Mouse (Mus musculus) kidney, embryonic 16.5 days (tissue): ENCODE results near the gene Etfb. TPM values are rescaled to one million over a fixed set of nuclear protein-coding genes. Genes with fewer than 3 reads are reported as not detected.
"Not testable (repeated sequence)": the region's sequence is repeated elsewhere in the genome, so short reads cannot be mapped to it uniquely, and the experiment has no call there.

Source experiments
- ATAC-seq: fragments of 200-750 bp; cut with Nextera tagmentation; 2 replicates; pipeline ENCODE4 v1.8.0; 2017; ENCODE audit warnings: moderate TSS enrichment; ENCODE audit not compliant: low FRiP score, low TSS enrichment
- H3K27ac ChIP-seq: fragments of 300-500 bp; sonication (generic); 2 replicates; pipeline ENCODE4 v1.5.1; 2014; ENCODE audit warnings: low read length
- H3K27me3 ChIP-seq: fragments of 300-500 bp; sonication (generic); 2 replicates; pipeline ENCODE4 v1.6.1; 2014; ENCODE audit warnings: low read length, control low read depth, mixed read lengths; ENCODE audit not compliant: insufficient read depth
- H3K36me3 ChIP-seq: fragments of 300-500 bp; sonication (generic); 2 replicates; pipeline ENCODE4 v1.6.1; 2014; ENCODE audit warnings: low read length, control low read depth, mixed read lengths; ENCODE audit not compliant: insufficient read depth
- H3K4me1 ChIP-seq: fragments of 300-500 bp; sonication (generic); 2 replicates; pipeline ENCODE4 v1.6.1; 2014; ENCODE audit warnings: low read length, control low read depth, mixed read lengths; ENCODE audit not compliant: insufficient read depth
- H3K4me2 ChIP-seq: fragments of 300-500 bp; sonication (generic); replicated peaks from 2 replicates; pipeline ENCODE4 v1.6.1; 2014; ENCODE audit warnings: low read depth, low read length
- H3K4me3 ChIP-seq: fragments of 300-500 bp; sonication (generic); 2 replicates; pipeline ENCODE4 v1.5.1; 2014; ENCODE audit warnings: mild to moderate bottlenecking, low read length
- H3K9ac ChIP-seq: fragments of 300-500 bp; sonication (generic); replicated peaks from 2 replicates; pipeline ENCODE4 v1.6.1; 2014; ENCODE audit warnings: low read length
- H3K9me3 ChIP-seq: fragments of 300-500 bp; sonication (generic); 2 replicates; pipeline ENCODE4 v1.6.1; 2016; ENCODE audit warnings: low read length, control low read depth
- WGBS: fragments of 180-500 bp; shearing (Covaris S2); extraction: QIAGEN DNeasy Blood & Tissue Kit; methylation state at CpG from one replicate; pipeline ENCODE4 v1.1.7; 2014; 5-methylcytosine and 5-hydroxymethylcytosine counted together
- polyA plus RNA-seq: library from polyadenylated mRNA; unstranded; fragments of >200 nt; fragmentation: Nextera tagmentation; extraction: Ambion mirVana; gene quantifications from 2 replicates; pipeline ENCODE4 v1.2.1, GENCODE M21; 2015

Etfb gene
- 383 and 436 TPM in 2 replicates for polyA plus RNA-seq

DNA sequence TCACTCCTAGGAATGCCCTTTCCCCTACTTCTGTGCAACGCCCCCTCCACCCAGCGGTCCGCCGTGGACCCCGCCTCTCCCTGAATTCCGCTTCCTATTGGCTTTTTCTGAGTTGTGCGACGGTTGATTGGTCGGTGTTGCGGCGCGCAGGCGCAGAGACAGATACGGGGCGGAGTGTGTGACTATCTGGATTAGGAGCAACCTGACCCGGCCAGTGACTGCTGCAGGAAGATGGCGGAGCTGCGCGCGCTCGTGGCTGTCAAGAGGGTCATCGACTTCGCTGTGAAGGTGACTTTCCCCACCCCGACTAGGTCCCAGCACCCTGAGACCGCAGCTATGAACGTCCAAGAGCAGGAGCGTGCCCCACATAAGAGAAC is at the start of gene Etfb, which contains the start of gene Gm45233:
TSS of gene Etfb (plus strand) at position 167 of the 377 bp plus-strand sequence.
TSS of gene Gm45233 (plus strand) at position 212 of the 377 bp plus-strand sequence.
- peak within 1 kb of the TSS; percentile 72 for H3K4me3 ChIP-seq
- H3K36me3 ChIP-seq: 0 out of 2 replicates have a peak, but pooled peaks cover 3% of the 10 kb centered on the region
- peaks cover 20% of the 10 kb centered on the region for H3K4me1 ChIP-seq
- peak within 1 kb of the TSS; percentile 100 for H3K27ac ChIP-seq
- H3K9ac ChIP-seq: peak within 1 kb of the TSS; percentile 78
- no peaks in the 10 kb centered on the region for H3K9me3 ChIP-seq
- ATAC-seq: peak; percentile 97
- peak within 1 kb of the TSS; percentile 94 for H3K4me2 ChIP-seq
- H3K27me3 ChIP-seq: no peaks in the 10 kb centered on the region
- whole genome bisulfite sequencing: 0% methylated on average over 27 of the region's 27 CpGs

DNA sequence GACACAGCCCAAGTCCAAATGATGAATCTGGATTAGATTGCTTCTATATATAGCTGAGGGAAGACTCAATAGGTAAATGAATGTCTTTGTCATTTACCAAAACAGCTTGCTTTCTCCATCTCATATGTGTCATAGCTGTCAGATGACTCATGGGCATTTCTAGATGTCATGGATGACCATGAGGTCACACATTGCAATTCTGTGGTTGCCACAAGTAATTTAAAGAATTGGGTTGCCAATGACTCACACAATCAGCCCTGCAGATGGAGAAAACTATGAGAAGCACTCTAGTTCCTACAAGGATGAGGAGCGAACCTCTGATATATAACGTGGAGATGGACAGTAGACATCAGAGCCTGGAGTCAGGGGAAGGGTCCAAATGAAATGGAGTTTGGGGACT is 44.4 kb upstream of the Etfb start:
- Histone ChIP-seq H3K27ac (no peak overlapping the region), H3K27me3 (no peaks in the 10 kb centered on the region), H3K4me2 (no peak overlapping the region), H3K36me3 (no peaks in the 10 kb centered on the region), H3K4me1 (no peaks in the 10 kb centered on the region), H3K9me3 (0 out of 2 replicates have a peak, but pooled peaks cover 4% of the 10 kb centered on the region), H3K9ac (no peak overlapping the region), H3K4me3 (no peak overlapping the region)
- WGBS: 83% methylated on average over 2 of the region's 2 CpGs
- ATAC-seq: no peak

DNA sequence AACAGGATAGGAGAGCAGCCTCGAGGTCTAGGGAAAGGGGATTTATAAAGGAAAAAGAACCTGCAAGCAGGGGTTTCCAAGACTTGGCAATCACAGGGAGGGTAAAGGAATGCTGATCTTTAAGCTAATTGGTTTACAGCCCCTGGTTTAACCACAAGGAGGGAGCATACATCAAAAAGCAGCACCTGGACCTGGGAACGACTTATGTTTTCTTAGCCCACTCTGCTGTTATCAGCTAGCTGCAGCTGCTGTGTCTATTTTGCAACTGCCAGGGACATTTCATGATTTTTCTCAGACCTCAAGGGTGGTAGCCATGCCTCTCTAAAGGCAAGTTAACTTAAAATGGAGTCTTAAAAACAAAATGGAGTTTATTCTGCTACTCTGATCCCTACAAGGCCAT is 41.2 kb upstream of the Etfb start:
- H3K36me3 ChIP-seq: no peaks in the 10 kb centered on the region
- H3K4me3 ChIP-seq: no peak overlapping the region
- H3K27me3 ChIP-seq: no peaks in the 10 kb centered on the region
- H3K27ac ChIP-seq: no peak overlapping the region
- no peaks in the 10 kb centered on the region for H3K4me1 ChIP-seq
- H3K9me3 ChIP-seq: 0 out of 2 replicates have a peak, but pooled peaks cover 4% of the 10 kb centered on the region
- ATAC-seq: no peak
- no peak overlapping the region for H3K9ac ChIP-seq
- 10% methylated on average over 2 of the region's 2 CpGs for WGBS
- no peak overlapping the region for H3K4me2 ChIP-seq

DNA sequence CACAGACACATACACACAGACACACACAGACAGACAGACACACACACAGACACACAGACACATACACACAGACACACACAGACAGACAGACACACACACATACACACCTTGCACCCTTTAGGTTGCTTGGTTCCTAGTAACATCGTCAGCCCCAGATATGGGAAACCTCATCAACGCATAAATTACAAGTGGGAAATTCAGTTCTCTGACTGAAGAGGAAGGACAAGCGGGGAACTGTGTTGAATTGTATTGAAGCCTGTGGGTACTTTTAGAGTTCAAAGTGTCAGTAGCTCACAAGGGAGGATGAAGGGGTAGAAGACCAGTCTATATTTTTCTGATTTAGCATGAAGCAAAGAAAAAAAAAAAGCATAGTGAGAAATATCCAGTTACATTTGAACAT is 36.3 kb upstream of the Etfb start:
- 76% methylated on average over 3 of the region's 3 CpGs for WGBS
- H3K36me3 ChIP-seq: no peaks in the 10 kb centered on the region
- H3K9me3 ChIP-seq: no peaks in the 10 kb centered on the region
- H3K27me3 ChIP-seq: no peaks in the 10 kb centered on the region
- no peak overlapping the region for H3K27ac ChIP-seq
- H3K4me3 ChIP-seq: no peak overlapping the region
- no peaks in the 10 kb centered on the region for H3K4me1 ChIP-seq
- H3K4me2 ChIP-seq: no peak overlapping the region
- ATAC-seq: no peak
- H3K9ac ChIP-seq: no peak overlapping the region

DNA sequence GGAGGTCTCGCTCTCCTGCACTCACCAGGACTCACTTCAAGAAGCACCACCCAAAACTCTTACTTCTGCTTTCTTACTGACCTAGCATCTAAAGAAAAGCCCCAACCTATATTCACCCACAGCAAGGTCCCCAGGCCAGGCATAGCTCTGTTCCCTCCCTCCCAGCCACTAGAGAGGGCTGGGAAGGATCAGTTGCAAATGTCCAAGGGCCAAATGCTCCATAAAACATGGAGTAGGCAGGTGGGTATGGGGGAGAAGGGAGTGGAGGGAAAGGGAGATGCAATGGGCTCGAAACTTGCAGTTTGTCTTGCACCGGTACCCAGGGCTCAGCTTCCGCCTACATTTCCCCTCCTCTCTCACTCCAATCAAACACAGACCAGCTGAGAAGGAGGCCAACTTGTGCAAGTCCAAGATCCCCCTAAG is 35.7 kb upstream of the Etfb start, which contains the start of gene Siglecg:
TSS of gene Siglecg (plus strand) at position 74 of the 423 bp plus-strand sequence.
- Histone ChIP-seq H3K4me1 (no peaks in the 10 kb centered on the region), H3K9ac (no peak within 1 kb of the TSS), H3K36me3 (no peaks in the 10 kb centered on the region), H3K27ac (no peak within 1 kb of the TSS), H3K27me3 (no peaks in the 10 kb centered on the region), H3K9me3 (no peaks in the 10 kb centered on the region), H3K4me3 (no peak within 1 kb of the TSS), H3K4me2 (no peak within 1 kb of the TSS)
- peak; percentile 62 for ATAC-seq
- whole genome bisulfite sequencing: 42% methylated on average over 4 of the region's 4 CpGs

DNA sequence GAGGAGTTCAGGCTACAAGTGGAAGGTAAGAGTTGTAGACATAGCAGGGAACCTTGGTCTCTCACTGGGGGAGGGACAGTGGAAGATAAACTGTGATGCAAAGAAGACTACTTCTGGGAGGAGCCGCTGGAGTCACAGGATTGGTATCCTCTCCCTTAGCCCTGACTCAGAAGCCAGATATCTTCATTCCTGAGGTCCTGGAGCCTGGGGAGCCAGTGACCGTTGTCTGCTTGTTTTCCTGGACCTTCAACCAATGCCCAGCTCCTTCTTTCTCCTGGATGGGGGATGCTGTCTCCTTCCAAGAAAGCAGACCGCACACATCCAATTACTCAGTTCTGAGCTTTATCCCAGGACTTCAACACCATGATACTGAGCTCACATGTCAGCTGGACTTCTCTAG is 34.8 kb upstream of the Etfb start:
- H3K4me1 ChIP-seq: no peaks in the 10 kb centered on the region
- no peak overlapping the region for H3K4me3 ChIP-seq
- no peak overlapping the region for H3K27ac ChIP-seq
- 80% methylated on average over 3 of the region's 3 CpGs for WGBS
- H3K27me3 ChIP-seq: no peaks in the 10 kb centered on the region
- no peaks in the 10 kb centered on the region for H3K9me3 ChIP-seq
- H3K4me2 ChIP-seq: no peak overlapping the region
- H3K9ac ChIP-seq: no peak overlapping the region
- H3K36me3 ChIP-seq: no peaks in the 10 kb centered on the region
- no peak for ATAC-seq

DNA sequence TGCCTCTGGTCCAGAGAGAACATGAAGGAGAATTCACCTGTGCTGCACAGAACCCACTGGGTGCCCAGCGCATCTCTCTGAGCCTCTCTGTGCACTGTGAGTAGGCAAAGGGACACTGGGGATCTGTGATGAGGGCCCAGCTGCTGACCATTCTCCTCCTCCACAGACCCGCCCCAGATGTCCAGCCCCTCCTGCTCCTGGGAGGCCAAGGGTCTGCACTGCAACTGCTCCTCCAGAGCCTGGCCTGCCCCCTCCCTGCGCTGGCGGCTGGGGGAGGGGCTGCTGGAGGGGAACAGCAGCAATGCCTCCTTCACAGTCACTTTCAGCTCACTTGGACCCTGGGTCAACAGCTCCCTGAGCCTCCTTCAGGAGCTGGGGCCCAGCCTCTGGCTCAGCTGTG is 32.2 kb upstream of the Etfb start:
- not testable (repeated sequence) for H3K4me3 ChIP-seq, H3K27me3 ChIP-seq, H3K4me2 ChIP-seq, H3K9ac ChIP-seq, H3K36me3 ChIP-seq, H3K4me1 ChIP-seq, H3K9me3 ChIP-seq, H3K27ac ChIP-seq
- WGBS: 24% methylated on average over 3 of the region's 4 CpGs
- peak; percentile 60; the same call in 1 of the 2 replicates for ATAC-seq

DNA sequence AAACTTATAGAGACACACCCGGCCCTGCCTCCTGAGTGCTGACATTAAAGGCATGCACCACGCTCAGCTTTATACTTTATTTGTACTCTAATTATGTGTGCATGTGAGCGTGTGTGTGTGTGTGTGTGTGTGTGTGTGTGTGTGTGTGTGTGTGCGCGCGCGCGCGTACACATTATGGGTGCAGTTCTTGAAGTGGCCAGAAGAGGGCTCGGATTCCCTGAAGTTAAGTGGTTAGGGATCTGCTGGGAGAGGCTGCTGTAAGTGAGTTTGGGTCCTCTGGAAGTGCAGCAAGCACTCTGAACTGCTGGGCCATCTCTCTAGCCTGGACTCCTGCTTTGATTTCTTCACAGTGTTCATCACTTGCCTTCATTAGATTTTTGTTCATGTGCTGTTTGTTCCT is 26.6 kb upstream of the Etfb start:
- H3K27me3 ChIP-seq: no peaks in the 10 kb centered on the region
- ATAC-seq: no peak
- no peaks in the 10 kb centered on the region for H3K36me3 ChIP-seq
- no peaks in the 10 kb centered on the region for H3K4me1 ChIP-seq
- H3K4me2 ChIP-seq: no peak overlapping the region
- peaks cover 5% of the 10 kb centered on the region; the same call in 1 of the 2 replicates for H3K9me3 ChIP-seq
- 86% methylated on average over 10 of the region's 10 CpGs for WGBS
- H3K9ac ChIP-seq: no peak overlapping the region
- H3K27ac ChIP-seq: no peak overlapping the region
- no peak overlapping the region for H3K4me3 ChIP-seq

DNA sequence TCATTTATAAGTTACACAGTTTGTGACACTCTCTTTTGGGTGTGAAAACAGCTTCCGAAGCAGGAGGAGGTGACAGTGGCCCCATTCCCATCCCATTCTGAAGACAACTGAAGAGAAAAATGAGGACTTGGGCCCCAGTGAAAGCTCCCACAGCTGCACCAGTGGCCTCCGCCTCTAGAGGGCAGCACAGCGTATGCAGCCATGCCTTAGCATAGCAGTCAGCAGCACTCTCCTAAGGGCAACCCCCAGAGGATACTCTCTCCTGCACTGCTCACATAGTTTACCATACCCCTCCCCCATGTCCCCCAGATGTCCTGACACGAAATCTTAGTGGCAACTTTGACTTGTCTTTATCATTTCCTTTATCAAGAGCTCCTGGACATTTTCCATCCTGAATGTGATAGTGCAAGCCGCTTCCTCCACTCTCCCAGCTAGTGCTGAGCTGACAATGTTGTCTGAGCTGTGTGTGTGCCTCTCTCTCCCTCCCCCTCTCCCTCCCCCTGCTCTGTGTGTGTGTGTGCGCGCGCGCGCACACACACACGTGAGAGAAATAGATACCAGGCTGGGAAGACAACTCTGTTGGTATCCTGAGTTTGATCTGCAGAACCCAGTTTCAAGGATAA is 20.8 kb upstream of the Etfb start:
- Histone ChIP-seq H3K36me3 (no peaks in the 10 kb centered on the region), H3K4me2 (0 out of 2 replicates have a peak overlapping the region, but pooled peaks have one; percentile 23), H3K4me1 (no peaks in the 10 kb centered on the region; the same call in 1 of the 2 replicates), H3K4me3 (no peak overlapping the region), H3K9ac (0 out of 2 replicates have a peak overlapping the region, but pooled peaks have one; percentile 6), H3K9me3 (no peaks in the 10 kb centered on the region), H3K27me3 (no peaks in the 10 kb centered on the region), H3K27ac (no peak overlapping the region)
- WGBS: 16% methylated on average over 11 of the region's 11 CpGs
- peak; percentile 97 for ATAC-seq

DNA sequence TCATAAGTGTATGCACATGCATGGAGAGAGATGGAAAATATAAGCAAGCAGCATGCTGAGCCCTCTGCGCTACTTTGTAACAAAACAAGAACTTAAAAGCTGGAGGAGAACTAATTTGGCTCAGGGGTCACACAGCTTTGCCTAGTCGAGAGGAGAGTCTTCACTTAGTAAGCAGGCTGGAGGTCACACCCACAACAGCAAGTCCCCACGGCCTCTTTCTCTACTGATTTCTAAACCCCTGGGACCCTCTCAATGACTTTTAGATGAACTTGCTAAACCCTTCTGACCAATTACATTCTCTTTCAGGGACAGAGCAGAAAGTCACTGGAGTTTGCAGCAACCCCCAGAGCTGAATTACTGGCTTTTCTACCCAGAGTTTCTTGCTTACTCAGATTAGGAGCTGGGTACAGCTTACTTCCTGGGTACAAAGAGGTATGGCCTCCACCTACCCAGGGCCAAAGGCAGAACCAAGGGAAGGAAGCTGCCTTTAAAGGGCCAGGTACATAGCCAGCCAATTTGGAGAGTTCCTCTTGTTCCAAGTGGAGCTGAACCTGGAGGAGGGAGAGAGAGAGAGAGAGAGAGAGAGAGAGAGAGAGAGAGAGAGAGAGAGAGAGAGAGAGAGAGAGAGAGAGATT is 19.8 kb upstream of the Etfb start:
- ATAC-seq: no peak
- H3K4me3 ChIP-seq: no peak overlapping the region
- H3K27me3 ChIP-seq: no peaks in the 10 kb centered on the region
- no peak overlapping the region for H3K4me2 ChIP-seq
- H3K27ac ChIP-seq: no peak overlapping the region
- no peaks in the 10 kb centered on the region for H3K36me3 ChIP-seq
- WGBS: 61% methylated on average over 3 of the region's 3 CpGs
- no peaks in the 10 kb centered on the region for H3K9me3 ChIP-seq
- no peak overlapping the region for H3K9ac ChIP-seq
- H3K4me1 ChIP-seq: no peaks in the 10 kb centered on the region; the same call in 1 of the 2 replicates
